Mouse (Mus musculus): ENCODE measurements around the gene Ptprg.
"Not testable (repeated sequence)": the region's sequence is repeated elsewhere in the genome, so short reads cannot be mapped to it uniquely, and the experiment has no call there.

The Ptprg gene

DNA sequence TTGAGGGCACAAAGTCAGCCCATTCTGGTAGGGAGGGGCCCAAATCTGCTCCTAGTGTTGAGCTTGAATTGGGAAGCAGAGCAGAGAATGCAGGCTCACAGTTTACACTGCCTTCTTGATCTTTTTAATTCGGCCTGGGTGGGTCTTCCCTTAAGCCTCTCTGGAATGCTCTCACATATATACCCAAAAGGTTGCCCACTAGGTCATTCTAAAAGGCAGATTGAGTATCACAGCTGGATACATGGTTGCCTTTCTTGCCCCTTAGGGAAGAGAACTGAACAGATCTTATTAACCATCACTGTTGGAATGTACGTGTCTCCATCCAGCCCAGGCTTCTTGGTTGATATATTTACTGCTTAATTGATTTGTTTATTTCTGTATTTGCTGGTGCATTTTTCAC is 349.5 kb downstream of the Ptprg start:
- no peak for DNase-seq

DNA sequence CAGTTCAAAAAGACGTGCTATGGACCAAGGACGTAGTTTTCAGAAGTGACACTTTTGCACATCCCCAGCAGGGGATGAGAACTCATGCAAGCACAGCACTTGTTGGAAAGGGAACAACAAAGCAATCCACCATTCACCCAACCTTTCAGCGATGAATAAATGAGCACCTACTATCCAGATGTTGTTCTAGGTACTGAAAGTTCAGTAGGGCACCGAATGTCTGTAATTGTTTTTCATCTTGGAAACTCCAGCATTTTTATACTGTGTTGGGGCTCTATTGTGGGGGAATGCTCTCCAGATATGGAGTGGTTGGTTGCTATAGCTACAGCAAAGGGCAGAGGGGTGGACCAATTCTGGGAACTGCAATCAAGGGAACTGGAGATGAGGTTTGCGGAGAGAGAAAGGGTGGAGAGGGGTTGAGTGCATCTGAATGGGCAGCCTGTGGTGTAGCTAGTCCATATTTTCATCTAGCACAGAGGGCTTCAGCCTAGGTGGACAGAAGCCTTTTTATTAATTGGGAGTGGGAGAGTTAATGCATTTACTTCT is 352.9 kb downstream of the Ptprg start:
- no peak for DNase-seq

DNA sequence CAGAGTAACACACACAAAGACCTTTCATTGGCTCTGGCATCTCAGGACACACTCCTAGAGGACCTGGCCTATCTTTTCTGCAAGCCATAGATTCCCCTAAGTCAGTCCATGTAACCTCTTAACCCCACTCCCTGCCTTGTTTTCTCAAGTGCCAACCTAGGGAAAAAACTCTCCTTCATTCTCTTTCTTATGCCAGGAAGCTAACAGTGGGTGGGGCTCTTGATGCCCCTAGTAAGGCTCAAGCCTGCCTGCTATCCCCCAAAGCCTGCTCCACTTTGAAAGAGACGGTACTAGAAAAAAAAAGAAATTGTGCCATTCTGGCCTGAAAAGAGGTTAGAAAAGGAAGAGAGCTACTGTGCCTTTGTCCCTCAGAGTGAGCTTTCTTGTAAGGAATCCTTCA is 358.9 kb downstream of the Ptprg start:
- DNase-seq: no peak

DNA sequence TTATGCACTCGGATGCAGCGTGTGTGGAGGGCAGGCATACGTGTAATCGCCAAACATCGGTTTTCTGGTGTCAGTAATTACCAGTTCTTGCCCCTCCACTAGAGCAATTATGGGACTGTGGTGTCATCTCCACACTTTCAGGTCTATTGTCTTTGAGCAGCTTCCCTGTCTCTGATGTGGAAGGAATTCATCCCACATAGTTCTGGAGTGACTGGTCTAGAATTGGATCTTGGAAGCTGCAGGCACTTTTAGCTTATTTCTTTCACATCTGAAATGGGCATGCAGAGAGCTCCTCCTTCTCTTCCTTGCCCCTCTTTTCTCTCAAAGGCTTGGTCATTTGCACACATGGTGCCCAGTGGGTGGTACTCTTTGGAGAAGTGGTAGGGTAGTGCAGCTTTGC is 363.9 kb downstream of the Ptprg start:
- no peak for DNase-seq

DNA sequence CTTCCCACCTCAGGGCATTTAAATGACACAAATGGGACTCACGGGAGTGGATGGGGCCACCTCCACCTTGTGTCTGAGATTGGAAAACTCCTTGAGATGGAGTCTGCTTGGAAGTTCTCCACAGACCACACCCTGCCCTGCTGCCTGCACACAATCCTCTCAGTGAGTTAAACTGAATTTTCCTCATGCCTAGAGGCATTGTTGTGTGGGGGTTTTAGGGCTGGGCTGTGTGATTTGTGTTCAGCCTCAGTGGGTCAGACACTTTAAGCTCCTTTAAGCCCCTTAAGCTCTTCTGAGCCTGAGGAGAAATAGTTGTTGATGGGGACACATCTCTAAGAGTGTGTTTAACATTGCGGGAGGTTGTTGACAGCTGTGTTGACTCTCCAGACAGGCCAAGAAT is 375.2 kb downstream of the Ptprg start:
- DNase-seq: no peak

DNA sequence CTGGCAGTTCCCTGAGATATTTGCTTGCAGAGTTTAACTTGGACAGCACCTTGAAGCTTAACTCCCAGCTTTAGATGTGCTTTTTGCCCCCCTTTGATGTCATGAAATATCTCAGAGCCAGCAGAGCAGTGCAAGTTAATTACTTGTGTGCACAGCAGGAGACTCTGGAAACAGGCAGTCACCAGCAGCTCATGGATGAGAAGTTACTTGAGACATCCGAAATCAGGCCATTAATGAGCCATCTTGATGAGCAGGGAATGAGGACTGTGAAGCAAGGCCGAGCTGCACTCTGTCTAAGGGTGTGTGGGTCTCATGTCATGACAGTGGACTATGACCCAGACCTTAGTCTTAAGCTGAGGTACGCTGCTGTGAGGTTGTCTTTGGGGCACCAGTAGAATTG is 379.2 kb downstream of the Ptprg start:
- no peak for DNase-seq

DNA sequence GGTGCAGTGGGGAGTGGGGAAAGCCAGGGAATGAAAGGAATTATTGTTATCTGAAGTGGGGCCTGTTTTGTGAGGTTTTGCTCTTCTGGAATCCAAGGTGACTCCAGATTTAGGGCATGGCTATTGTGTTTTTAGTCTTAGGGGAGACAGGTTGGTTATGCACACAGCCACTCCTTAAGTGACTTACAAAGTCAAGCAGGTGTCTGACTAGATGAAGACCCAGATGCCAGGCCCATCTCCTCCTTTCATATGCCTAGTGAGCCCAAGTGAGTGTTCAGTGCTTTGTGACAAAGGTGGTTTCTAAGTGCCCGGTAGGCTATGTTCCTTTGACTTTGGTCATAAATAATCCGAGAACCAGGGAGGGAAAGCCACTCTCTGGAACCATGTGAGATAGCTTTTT is 381.2 kb downstream of the Ptprg start:
- DNase-seq: no peak

DNA sequence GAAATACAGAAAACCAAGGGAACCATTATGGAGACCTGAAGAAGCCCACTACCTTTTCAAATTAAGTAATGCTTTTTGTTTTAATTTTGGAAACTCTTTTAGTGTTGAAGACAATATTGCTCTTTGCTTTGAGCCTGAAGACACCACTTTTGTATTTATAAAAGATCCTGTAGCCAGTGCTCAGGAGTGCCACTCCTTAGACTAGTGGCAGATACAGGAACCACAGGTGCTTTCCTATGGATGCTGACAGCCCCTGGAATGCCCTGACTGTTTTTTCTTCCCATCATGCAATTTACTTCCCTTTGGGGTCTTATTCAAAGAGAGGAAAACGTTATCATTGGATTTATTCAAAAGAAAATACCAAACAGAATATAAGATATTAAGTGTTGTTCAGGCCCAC is 381.9 kb downstream of the Ptprg start:
- DNase-seq: no peak

DNA sequence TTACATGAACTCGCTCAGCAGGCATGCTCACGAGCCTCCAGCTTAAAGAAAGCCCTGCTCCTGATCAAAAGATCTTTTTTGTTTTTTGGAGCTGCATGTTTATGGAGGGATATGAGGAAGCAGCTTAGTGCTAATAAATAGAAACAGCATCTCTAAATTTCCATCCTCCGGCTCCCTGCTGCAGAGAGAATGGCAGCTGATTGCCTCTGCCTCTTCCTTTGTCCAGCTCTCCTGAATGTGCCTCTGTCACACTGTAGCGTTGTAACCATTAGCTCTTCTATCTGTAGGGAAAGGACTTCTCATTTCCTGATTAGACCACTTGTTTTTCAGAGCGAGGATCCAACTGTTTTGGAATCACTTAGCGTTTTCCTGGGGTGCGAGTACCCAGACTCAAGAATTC is 382.4 kb downstream of the Ptprg start:
- no peak for DNase-seq

DNA sequence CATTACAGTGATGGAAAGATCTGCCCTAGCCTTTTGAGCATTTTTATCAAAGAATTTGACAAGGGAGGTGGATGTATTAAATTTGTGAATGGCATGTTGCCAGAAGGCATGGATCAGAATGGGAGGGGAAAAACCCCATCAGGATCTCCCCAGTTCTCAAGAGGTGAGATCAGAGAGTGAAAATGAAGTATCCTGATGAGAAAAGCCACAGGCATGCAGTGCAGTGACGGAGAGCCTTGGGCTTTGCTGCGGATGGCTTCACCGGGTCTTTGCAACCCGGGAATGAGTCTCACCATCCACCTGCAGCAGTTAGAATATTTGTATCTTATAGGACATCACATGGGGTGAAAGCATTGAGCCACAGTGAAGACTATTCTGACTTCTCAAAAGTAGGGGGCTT is 385.6 kb downstream of the Ptprg start:
- no peak for DNase-seq

DNA sequence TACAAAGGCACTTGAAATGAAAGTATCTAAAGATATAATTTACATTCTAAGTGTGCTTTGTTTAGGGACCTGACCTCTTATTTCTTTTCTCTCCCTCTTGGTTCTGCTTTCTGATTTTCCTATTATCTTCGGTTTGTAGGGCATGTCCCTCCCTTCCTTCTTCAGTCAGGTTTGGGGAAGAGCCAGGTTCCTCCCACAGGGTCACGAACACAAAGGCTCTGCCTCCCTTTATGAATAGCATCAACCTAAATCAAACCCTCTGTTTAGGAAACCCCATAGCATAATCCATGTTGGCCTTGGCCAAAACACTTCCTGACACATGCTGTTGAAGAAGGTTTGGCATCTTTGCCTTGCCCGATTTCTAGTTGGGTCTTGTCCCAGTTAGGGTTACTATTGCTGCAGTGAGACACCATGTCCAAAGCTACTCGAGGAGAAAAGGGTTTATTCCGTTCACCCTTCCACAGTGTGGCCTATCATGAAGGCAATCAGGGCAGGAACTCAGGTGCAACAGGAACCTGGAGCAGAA is 388.7 kb downstream of the Ptprg start:
- no peak for DNase-seq

DNA sequence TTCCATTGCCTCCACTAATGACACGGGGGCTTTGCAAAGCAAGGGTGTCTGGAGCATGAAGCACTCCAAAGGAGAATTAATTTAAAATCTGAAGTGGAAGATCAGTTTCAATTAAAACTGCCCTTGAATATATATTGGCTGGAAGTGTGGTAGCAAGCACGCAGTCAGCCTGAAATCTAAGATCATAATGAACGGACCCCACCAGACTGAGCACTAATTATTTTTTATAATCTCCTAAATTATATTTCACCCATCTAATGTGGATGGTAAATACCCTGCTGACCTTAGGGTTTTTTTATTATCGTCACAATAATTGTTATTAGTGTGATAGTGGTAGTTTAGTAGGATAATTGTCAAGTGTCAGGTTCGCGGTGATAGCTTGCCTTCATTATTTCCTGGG is 397.0 kb downstream of the Ptprg start:
- DNase-seq: no peak

DNA sequence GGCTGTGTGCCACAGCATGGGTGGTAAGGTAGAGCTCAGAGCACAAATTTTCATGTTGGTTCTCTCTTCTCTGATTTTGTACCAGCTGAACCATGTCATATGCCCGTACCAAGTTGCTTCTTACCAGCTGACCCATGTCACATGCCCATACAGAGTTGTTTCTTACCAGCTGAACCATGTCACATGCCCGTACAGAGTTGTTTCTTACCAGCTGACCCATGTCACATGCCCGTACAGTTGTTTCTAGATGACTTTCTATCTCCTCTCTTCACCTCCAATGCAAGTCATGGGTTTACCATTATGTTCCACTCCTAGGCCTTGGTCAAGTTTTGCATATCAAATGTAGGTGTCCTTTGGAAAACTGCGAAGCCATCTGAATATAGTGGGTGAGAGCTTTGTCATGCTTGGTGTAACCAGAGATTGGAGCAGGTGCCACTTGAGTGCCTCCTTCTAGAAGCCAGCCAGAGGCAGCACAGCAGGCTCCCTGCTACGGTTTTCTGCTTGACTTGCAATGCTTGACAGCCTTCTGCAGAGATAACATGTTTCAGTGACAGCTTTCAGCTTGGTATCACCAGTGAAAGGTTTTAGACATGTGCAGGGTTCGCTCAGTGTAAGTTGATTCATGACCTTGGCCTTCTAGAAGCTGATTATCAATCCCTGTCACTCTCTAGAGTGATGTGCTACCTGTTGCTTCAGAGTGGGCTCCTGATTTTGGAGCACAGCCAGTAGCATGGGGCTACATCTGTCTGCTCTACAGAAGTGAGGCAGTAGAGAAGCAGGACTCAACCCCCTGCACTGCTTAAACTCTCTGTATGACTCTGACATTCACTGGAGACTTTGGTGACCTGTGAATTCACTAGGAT is 401.9 kb downstream of the Ptprg start:
- DNase-seq: no peak

DNA sequence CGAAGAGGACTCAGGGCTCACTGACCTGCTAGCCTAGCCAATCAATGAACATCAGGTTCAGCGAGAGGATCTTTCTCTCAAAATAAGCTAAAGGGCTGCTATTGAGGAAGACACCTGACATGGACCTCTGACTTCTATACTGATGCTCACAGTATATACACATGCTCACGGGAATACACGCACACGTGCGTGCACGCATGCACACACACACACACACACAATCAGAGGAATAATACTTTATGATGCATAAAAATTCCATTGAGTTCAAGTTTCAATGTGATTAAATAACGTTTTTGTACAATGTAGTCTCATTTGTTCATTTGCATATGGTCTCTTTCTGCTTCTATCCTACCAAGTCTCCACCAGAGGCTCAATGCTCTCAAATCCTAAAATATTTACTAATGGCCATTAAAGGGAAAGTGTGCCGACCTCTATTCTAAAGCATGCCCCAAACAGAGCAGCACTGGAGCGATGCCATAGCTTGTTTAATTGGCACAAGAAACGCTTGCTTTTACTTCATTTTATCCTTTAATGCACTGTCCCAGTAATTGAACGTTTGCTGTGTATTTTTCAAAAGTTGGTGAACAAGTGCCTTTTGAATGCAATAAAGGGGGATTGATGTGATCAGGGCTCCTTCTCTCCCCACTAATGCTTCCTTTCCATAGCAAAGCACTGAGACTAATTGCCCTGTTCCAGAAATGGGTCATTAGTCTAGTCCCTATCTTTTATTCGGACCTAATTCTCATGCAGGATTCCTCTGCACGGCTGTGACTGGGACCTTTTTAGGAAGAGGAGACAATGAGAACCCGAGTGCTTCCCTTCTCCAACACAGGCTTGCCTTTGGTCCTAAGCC is 407.2 kb downstream of the Ptprg start:
- no peak for DNase-seq

DNA sequence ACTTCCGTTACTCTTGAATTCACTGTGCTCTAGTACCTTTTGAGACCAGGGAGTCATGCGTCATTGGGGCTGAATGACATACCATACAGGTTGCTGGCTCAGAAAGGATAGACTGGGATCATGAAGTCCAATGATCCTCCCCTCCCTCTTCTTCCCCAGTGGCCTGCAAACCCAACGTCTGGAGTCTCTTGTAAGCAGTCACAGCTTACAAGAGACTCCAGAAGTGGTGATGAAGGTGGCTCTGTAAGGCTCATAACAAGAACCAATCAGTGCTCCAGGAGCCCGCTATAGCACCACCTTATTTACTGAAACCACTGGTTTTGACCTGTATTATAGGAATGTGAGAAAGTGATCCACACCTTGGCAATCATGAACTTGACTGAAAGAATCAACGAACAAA is 408.8 kb downstream of the Ptprg start:
- DNase-seq: no peak

DNA sequence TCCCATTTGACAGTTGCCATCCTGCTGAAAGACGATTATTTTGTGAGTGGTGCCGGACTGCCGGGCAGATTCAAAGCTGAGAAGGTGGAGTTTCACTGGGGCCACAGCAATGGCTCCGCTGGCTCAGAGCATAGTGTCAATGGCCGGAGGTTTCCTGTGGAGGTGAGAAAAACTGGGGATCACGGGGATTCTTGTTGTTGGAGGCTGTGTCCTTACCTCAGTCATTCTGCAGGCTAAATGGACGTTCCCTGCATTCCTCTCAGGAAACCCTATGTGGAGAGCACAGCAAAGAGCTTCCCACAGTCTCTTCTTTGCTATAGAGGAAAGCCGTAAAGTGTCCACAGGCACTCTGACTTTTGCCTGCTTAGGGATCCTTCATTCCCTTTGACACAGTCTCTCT is 409.2 kb downstream of the Ptprg start:
- DNase-seq: no peak

DNA sequence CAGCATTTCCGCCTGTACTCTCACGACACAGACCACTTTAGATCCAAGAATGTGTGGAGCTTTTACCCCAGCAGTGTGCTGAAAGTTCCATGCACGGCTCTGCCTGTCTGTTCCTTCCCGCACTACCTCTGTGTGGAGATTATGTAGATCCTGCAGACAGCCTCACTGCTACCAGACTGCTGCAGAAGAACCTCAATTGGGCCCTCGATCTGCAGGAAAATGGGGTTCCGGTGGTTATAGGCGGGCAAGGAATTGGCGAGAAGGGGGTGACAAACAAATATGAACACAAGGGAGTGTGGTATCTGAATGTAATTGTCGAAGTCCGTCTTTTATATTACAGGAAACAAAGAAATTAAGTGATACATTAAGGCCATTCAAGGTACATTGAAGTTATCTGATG is 410.5 kb downstream of the Ptprg start:
- DNase-seq: no peak

DNA sequence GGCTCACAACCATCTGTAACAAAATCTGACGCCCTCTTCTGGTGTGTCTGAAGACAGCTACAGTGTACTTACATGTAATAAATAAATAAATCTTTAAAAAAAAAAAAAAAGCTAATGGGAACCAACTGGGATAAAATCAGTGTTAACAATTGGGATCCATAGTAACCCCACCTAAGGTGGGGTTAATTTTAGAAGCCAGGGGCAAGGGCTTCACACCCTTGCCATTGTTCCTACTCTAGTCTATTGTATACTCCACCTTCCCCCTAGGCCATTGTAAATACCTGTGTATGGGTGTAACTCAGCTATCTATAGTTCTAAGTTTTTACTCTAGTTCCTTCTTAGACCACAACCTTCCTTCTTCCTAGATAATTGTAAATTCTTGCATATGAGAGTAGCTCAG is 411.0 kb downstream of the Ptprg start:
- DNase-seq: not testable (repeated sequence)

DNA sequence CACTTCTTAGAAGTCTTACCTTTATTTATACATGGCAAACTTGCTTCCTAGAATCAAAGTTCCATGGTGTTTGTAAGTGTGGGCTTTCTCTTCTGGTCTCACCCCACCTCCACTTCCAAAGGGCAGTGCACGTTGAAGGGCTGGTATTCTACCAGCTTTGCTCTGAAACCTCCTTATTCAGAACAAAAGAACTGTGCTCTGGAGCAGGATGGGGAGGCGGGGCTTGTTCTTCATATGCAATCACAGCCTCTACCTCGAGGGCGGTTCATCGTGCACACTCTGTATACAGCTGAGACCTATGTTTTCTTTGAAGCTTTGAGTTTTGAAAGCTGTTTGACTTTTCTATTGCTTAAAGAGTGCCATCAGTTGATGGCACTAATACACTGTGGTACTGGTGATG is 412.5 kb downstream of the Ptprg start:
- DNase-seq: no peak

DNA sequence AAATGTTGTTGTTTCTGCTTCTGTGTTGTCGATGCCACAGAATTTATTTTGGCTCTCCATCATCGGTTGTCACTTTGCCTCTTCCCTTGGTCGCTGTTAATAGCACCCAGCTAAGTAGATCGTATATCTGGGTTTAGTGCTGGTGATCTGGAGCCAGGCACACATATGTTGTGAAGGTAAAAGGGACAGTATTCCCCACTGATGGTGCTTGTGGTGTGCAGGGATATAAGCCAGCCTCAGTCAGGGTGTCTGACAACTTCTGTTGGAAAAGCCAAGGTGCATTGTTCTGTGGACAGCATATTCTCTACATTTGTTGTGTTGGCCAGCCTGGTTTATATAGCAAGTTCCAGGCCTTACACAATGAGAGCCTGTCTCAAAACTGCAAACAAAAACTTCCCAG is 428.4 kb downstream of the Ptprg start:
- no peak for DNase-seq

DNA sequence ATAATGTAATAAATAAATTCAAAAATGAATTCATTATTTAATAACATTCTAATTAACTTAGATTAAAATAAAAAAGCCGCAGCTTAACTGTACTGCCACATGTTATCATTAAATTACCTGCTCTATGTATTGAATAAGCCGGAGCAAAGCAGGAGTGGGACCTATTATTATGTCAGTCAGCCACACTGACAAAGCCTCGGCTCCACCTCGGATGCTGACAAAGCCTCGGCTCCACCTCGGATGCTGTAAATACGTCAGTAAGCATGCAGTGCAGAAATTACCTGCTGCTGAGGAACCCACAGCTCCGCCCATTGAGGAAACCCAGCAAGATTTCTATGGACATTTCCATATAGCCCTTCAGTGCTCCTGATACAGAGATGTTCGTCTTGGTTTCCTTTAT is 429.7 kb downstream of the Ptprg start:
- no peak for DNase-seq

DNA sequence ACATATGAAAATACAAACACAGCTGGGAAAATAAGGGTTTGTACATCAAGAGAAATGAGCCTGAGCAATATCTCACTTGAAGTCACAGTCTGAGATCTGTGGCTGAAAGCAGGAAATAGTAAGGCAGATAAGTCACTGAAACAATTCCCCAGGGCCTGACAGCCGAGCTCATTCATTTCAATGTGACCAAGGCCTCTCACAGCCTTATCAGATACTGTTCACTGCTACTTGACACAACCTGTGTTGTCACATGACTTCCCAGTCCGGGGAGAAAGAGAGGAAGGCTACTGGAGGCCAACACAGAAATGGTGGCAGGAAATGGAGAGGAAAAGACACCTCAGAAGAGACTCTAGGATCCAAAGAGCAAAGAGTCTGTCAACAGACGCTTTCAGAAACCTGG is 430.8 kb downstream of the Ptprg start:
- no peak for DNase-seq

DNA sequence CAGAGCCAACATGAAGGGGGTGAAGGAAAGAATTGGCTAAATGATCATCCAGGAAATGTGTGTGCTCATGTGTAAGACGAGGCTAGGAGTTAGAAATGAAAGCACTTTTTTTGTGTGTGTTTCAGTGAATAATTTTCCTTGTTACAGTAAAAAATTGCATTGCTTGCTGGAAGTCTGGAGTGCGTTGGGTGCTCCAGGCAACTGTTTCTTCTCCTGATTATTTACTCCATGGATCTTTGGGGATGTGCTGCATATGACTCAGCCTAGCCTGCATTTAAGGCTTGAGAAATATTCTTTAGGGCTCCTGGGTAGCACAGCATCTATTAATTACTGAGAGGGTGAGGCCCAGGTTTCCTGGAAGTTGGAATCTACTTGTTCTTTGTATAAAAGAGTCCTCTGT is 435.6 kb downstream of the Ptprg start:
- no peak for DNase-seq

DNA sequence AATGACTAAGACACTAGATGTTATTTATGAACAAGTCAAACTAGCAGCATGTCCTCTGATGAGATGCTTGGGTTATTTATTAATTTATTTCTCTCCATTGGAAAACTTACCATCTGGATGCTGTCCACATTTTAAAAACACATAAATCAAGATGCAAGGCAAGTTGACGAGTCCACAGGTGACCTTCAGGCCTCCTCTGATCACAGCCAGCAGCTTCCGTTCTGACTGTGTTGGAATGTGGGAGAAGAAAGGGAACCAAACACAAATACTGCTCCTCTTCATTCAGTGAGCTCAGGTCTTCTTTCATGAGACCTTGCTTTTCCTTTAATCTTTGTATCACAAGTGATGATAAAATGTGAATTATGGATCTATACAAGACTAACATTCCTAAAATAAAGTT is 437.8 kb downstream of the Ptprg start:
- no peak for DNase-seq
